Mouse (Mus musculus): ENCODE results near the gene Nagpa.

- no peak for TF ChIP-seq SRF (IDR thresholded peaks at IDR 0.05; ENCODE audit: control insufficient read depth, insufficient read length, low read depth)
- TF ChIP-seq POLR2A (IDR thresholded peaks at IDR 0.05; ENCODE audit: insufficient read length, low read depth), result no peak
Observed at GRCm38 (mm10) chr16:5147037-5147385, 56.8 kb downstream of the Nagpa start, which contains the start of gene Sec14l5.
